Mouse (Mus musculus) brain, embryonic 14.5 days (tissue): Measurements from ENCODE around the gene Gpc4.

ENCODE experiments used
- CTCF ChIP-seq: fragments of 200-500 bp; IDR thresholded peaks from 2 replicates; pipeline ENCODE4 v1.5.1; 2012; ENCODE audit warnings: inconsistent platforms, mild to moderate bottlenecking, moderate library complexity, borderline replicate concordance; ENCODE audit not compliant: insufficient read depth, insufficient read length; ENCODE audit errors: extremely low read depth
- POLR2A ChIP-seq: fragments of 200-500 bp; IDR thresholded peaks from 2 replicates; pipeline ENCODE4 v1.6.1; 2012; ENCODE audit warnings: mild to moderate bottlenecking, inconsistent platforms, borderline replicate concordance; ENCODE audit not compliant: poor library complexity, insufficient read depth, insufficient read length, severe bottlenecking; ENCODE audit errors: extremely low read depth

- TF ChIP-seq POLR2A, result no peak
- no peak for TF ChIP-seq CTCF
Observed at GRCm38 (mm10) chrX:52136525-52136924, 28.5 kb downstream of the Gpc4 start.
